Mouse (Mus musculus) midbrain, embryonic 16.5 days (tissue): ENCODE measurements at regions not wholly inside any gene's neighbourhood (a gene's known extent, or its start where the extent isn't known, plus 50 kb on each side); places are given as distances from the start of the nearest gene placed in this dataset.

ENCODE experiments used
- ATAC-seq: fragments of 200-750 bp; cut with Nextera tagmentation; 2 replicates; pipeline ENCODE4 v1.8.0; 2017; ENCODE audit warnings: moderate TSS enrichment
- H3K27ac ChIP-seq: fragments of 300-500 bp; sonication (generic); 2 replicates; pipeline ENCODE4 v1.5.1; 2014; ENCODE audit warnings: mild to moderate bottlenecking, low read length, mixed read lengths
- H3K27me3 ChIP-seq: fragments of 300-500 bp; sonication (generic); 2 replicates; pipeline ENCODE4 v1.6.1; 2014; ENCODE audit warnings: low read depth, low read length, mixed read lengths; ENCODE audit not compliant: control insufficient read depth, insufficient read depth
- H3K36me3 ChIP-seq: fragments of 300-500 bp; sonication (generic); 2 replicates; pipeline ENCODE4 v1.6.1; 2014; ENCODE audit warnings: mild to moderate bottlenecking, low read length, moderate library complexity, mixed read lengths; ENCODE audit not compliant: control insufficient read depth, insufficient read depth
- H3K4me1 ChIP-seq: fragments of 300-500 bp; sonication (generic); 2 replicates; pipeline ENCODE4 v1.6.1; 2014; ENCODE audit warnings: mild to moderate bottlenecking, low read length, mixed read lengths; ENCODE audit not compliant: control insufficient read depth, insufficient read depth
- H3K4me2 ChIP-seq: fragments of 300-500 bp; sonication (generic); 2 replicates; pipeline ENCODE4 v1.6.1; 2014; ENCODE audit warnings: mild to moderate bottlenecking, low read length, mixed read lengths
- H3K4me3 ChIP-seq: fragments of 300-500 bp; sonication (generic); 2 replicates; pipeline ENCODE4 v1.5.1; 2014; ENCODE audit warnings: low read depth, mild to moderate bottlenecking, low read length, moderate library complexity, mixed read lengths
- H3K9ac ChIP-seq: fragments of 300-500 bp; sonication (generic); 2 replicates; pipeline ENCODE4 v1.6.1; 2014; ENCODE audit warnings: low read depth, low read length, mixed read lengths
- H3K9me3 ChIP-seq: fragments of 300-500 bp; sonication (generic); replicated peaks from 2 replicates; pipeline ENCODE4 v1.6.1; 2014; ENCODE audit warnings: mild to moderate bottlenecking, low read length, mixed read lengths; ENCODE audit not compliant: control insufficient read depth, poor library complexity, severe bottlenecking
- WGBS: fragments of 180-500 bp; shearing (Covaris S2); extraction: QIAGEN DNeasy Blood & Tissue Kit; methylation state at CpG from one replicate; pipeline ENCODE4 v1.1.7; 2014; 5-methylcytosine and 5-hydroxymethylcytosine counted together

DNA sequence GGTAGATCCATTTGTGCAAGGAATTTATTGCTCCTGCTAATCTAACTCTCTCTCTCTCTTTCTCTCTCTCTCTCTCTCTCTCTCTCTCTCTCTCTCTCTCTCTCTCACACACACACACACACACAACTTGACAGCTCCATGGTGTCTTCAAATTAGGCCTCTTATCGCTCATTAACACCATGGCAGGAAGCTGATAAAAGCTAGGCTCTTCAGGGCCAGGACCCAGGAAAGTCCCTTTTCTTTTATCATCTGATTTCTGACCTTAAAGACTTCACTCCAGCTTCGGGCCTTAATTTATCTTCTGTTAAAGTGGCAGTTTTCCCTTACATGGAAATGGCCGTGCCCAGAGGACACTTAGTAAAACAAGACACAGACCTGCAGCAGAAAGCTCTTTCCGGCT, 178.4 kb upstream of the Bmp2 start:
- Histone ChIP-seq H3K4me2 (no peak overlapping the region), H3K4me1 (no peaks in the 10 kb centered on the region), H3K9me3 (no peaks in the 10 kb centered on the region), H3K4me3 (no peak overlapping the region), H3K9ac (no peak overlapping the region), H3K27me3 (peaks cover 8% of the 10 kb centered on the region), H3K27ac (no peak overlapping the region), H3K36me3 (no peaks in the 10 kb centered on the region)
- 72% methylated on average over 4 of the region's 4 CpGs for WGBS
- ATAC-seq, result no peak

- WGBS, result 76% methylated on average over 3 of the region's 3 CpGs
- Histone ChIP-seq H3K4me1 (no peaks in the 10 kb centered on the region), H3K27me3 (0 out of 2 replicates have a peak, but pooled peaks cover 2% of the 10 kb centered on the region), H3K9ac (no peak overlapping the region), H3K36me3 (no peaks in the 10 kb centered on the region), H3K9me3 (no peaks in the 10 kb centered on the region), H3K4me2 (no peak overlapping the region), H3K27ac (no peak overlapping the region), H3K4me3 (no peak overlapping the region)
- ATAC-seq, result no peak
Observed at GRCm38 (mm10) chr2:133381054-133381453, 170.9 kb upstream of the Bmp2 start.

DNA sequence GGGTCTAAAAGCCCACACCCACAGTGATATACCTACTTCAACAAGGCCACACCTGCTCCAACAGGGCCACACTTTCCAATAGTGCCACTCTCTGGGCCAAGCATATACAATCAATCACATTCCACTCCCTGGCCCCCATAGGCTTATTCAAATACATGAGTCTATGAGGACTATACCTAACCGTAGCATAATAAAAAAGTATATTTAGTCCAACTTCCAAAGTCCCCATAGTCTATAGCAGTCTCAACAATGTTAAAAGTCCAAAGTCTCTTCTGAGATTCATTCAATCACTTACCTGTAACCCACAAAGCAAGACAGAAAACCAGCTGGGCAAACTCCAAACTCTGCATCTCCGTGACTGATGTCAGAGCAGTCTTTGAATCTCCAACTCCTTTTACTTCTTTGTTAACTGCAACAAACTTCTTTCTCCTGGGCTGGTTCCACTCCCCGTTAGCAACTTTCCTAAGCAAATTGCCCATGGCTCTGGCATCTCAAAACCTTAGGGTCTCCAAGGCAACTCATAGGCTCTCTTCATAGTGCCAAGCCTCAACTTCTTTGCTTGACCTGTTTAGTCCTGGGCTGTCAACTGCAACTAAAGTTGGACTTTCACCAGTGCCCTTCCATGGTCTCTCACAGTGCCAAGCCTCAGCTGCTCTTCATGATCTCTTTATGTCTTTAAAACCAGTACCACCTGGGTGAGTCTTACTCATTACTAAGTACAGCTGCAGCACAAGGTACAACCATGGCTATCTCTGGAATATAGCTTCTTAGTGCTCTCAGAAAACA, 168.6 kb upstream of the Bmp2 start:
- ATAC-seq, result no peak
- WGBS, result 88% methylated on average over 3 of the region's 3 CpGs
- no peaks in the 10 kb centered on the region for H3K4me1 ChIP-seq
- H3K4me2 ChIP-seq, result no peak overlapping the region
- H3K36me3 ChIP-seq, result no peaks in the 10 kb centered on the region
- no peak overlapping the region for H3K9ac ChIP-seq
- H3K4me3 ChIP-seq, result no peak overlapping the region
- H3K27me3 ChIP-seq, result 0 out of 2 replicates have a peak, but pooled peaks cover 1% of the 10 kb centered on the region
- H3K27ac ChIP-seq, result no peak overlapping the region
- H3K9me3 ChIP-seq, result no peaks in the 10 kb centered on the region

GRCm38 (mm10) chr2:133385297-133385696, 166.7 kb upstream of the Bmp2 start:
- Histone ChIP-seq H3K36me3 (no peaks in the 10 kb centered on the region), H3K27me3 (no peaks in the 10 kb centered on the region), H3K9me3 (no peaks in the 10 kb centered on the region), H3K4me3 (no peak overlapping the region), H3K27ac (no peak overlapping the region), H3K9ac (no peak overlapping the region), H3K4me1 (no peaks in the 10 kb centered on the region), H3K4me2 (no peak overlapping the region)
- 88% methylated on average over 2 of the region's 2 CpGs for WGBS
- no peak for ATAC-seq

DNA sequence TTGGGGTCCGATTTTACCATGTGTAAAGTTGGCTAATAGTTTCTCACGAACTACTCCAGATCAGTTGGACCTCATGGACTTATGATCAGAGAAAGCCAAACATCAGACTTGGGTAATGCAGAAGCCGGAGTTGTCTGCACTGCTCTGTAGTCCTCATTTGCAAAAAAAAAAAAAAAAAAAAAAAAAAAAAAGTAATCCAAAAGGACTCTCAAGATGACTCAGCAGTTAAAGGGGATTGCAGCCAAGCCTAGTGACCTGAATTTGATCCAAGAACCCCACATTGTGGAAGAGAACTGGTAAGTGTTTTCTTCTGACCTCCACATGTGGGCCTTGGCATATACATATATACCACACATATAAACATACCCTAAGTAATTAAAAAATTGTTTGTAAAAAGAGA, 164.6 kb upstream of the Bmp2 start:
- Histone ChIP-seq H3K4me3 (no peak overlapping the region), H3K27me3 (no peaks in the 10 kb centered on the region), H3K9ac (no peak overlapping the region), H3K9me3 (no peaks in the 10 kb centered on the region), H3K27ac (no peak overlapping the region), H3K36me3 (no peaks in the 10 kb centered on the region), H3K4me1 (no peaks in the 10 kb centered on the region), H3K4me2 (no peak overlapping the region)
- no peak for ATAC-seq
- 95% methylated on average over 3 of the region's 3 CpGs for WGBS

DNA sequence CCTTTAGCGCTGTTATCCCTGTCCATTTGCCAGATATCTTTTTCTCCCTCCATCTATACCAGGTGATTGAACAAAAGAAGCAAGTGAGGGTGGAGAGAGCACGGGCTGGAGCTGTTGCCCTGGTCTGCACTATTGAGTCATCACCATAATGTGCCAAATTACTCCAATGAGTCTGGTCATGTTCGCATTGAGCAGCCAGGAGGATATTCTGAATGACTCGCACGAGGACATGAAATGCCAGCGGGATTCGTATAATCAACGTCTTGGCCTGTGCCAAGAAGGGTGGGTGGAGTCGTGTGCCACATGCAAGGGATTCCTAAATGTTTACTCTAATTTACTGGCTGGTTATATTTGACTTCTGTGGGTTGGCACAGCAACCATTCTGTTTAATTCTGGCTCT, 159.7 kb upstream of the Bmp2 start:
- Histone ChIP-seq H3K36me3 (no peaks in the 10 kb centered on the region), H3K9ac (no peak overlapping the region), H3K27ac (no peak overlapping the region), H3K4me2 (no peak overlapping the region), H3K9me3 (no peaks in the 10 kb centered on the region), H3K4me3 (no peak overlapping the region), H3K4me1 (no peaks in the 10 kb centered on the region), H3K27me3 (peaks cover 3% of the 10 kb centered on the region; the same call in 1 of the 2 replicates)
- WGBS, result 88% methylated on average over 9 of the region's 9 CpGs
- ATAC-seq, result no peak

DNA sequence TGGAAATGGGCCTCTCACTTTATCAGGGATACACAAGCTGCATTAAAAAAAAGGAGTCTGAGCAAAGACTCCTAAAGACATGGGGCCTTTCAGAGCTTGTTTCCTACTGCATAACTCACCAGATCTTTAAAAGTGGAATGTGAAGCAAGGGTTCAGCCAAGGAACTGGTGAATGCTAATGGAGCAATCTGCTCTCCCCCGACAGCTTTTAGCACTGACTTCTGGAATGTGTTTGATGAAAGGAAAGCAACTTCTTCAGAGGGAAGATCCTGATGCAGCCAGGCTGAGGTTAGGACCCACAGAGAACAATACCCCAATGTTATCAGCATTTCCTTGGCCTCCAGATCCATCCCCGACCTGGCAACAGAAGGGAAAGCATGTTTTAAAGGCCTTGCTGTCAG, 154.4 kb upstream of the Bmp2 start:
- Histone ChIP-seq H3K9ac (no peak overlapping the region), H3K9me3 (no peaks in the 10 kb centered on the region), H3K36me3 (no peaks in the 10 kb centered on the region), H3K27ac (no peak overlapping the region), H3K4me3 (no peak overlapping the region), H3K27me3 (peaks cover 15% of the 10 kb centered on the region; the same call in 1 of the 2 replicates), H3K4me2 (no peak overlapping the region), H3K4me1 (peaks cover 9% of the 10 kb centered on the region)
- ATAC-seq, result no peak
- 40% methylated on average over 2 of the region's 2 CpGs for WGBS

GRCm38 (mm10) chr2:133399059-133399690, 152.8 kb upstream of the Bmp2 start:
- H3K9ac ChIP-seq, result no peak overlapping the region
- no peak overlapping the region for H3K4me3 ChIP-seq
- no peak overlapping the region for H3K4me2 ChIP-seq
- H3K9me3 ChIP-seq, result no peaks in the 10 kb centered on the region
- no peaks in the 10 kb centered on the region for H3K36me3 ChIP-seq
- H3K27ac ChIP-seq, result no peak overlapping the region
- ATAC-seq, result no peak
- peaks cover 9% of the 10 kb centered on the region for H3K4me1 ChIP-seq
- WGBS, result 84% methylated on average over 5 of the region's 5 CpGs
- peaks cover 15% of the 10 kb centered on the region; the same call in 1 of the 2 replicates for H3K27me3 ChIP-seq

DNA sequence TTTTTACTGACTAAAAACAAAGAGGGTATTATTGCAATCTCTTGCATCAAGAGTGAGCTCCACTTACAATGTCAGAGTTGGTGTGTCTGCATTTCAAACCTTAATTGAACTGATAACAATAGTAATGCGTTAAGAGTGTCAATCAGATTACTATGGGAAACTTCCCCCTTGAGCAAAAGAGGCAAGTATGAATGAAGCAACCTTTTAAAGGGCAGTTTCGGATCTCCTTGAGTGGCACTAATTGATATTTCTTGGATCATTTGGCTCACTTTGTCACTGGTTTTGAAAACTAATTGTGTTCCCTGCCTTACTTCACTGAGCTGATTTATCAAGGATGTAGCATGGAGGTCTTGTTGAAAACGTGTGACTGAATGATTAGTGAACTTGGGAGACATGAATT, 151.0 kb upstream of the Bmp2 start:
- H3K9me3 ChIP-seq, result no peaks in the 10 kb centered on the region
- no peak for ATAC-seq
- H3K27me3 ChIP-seq, result peaks cover 15% of the 10 kb centered on the region; the same call in 1 of the 2 replicates
- no peak overlapping the region for H3K4me2 ChIP-seq
- no peaks in the 10 kb centered on the region for H3K36me3 ChIP-seq
- H3K27ac ChIP-seq, result no peak overlapping the region
- H3K9ac ChIP-seq, result no peak overlapping the region
- H3K4me1 ChIP-seq, result peaks cover 9% of the 10 kb centered on the region
- H3K4me3 ChIP-seq, result no peak overlapping the region
- 11% methylated on average over 3 of the region's 3 CpGs for WGBS
